Mouse (Mus musculus) ES-Bruce4 (cell line): Measurements from ENCODE around the gene Gm29423. TPM values are rescaled to one million over a fixed set of nuclear protein-coding genes. Genes with fewer than 3 reads are reported as not detected.
"Not testable (repeated sequence)": the region's sequence is repeated elsewhere in the genome, so short reads cannot be mapped to it uniquely, and the experiment has no call there.

Experiments
- H3K27ac ChIP-seq: 2 replicates; pipeline ENCODE4 v1.5.1; 2012; ENCODE audit warnings: low read length, inconsistent platforms; ENCODE audit not compliant: insufficient read depth
- H3K27me3 ChIP-seq: 2 replicates; pipeline ENCODE4 v1.6.1; 2012; ENCODE audit warnings: mild to moderate bottlenecking, low read length, inconsistent platforms; ENCODE audit not compliant: control insufficient read depth, poor library complexity, insufficient read depth, severe bottlenecking
- H3K36me3 ChIP-seq: 2 replicates; pipeline ENCODE4 v1.6.1; 2012; ENCODE audit warnings: inconsistent platforms, mild to moderate bottlenecking, low read length, moderate library complexity; ENCODE audit not compliant: control insufficient read depth, poor library complexity, insufficient read depth, severe bottlenecking
- H3K4me1 ChIP-seq: one replicate; pipeline ENCODE4 v1.8.1; 2011; ENCODE audit warnings: low read length; ENCODE audit not compliant: control insufficient read depth, insufficient read depth
- H3K4me3 ChIP-seq: 2 replicates; pipeline ENCODE4 v1.5.1; 2011; ENCODE audit warnings: low read depth, mild to moderate bottlenecking, low read length
- H3K9ac ChIP-seq: 2 replicates; pipeline ENCODE4 v1.6.1; 2012; ENCODE audit warnings: low read depth, mild to moderate bottlenecking, inconsistent platforms; ENCODE audit not compliant: poor library complexity, severe bottlenecking
- H3K9me3 ChIP-seq: replicated peaks from 2 replicates; pipeline ENCODE4 v1.6.1; 2012; ENCODE audit warnings: mild to moderate bottlenecking, low read length, inconsistent platforms; ENCODE audit not compliant: control insufficient read depth, poor library complexity, insufficient read depth, severe bottlenecking
- polyA plus RNA-seq: library from polyadenylated mRNA; stranded (reverse); fragments of >200 nt; gene quantifications from 2 replicates; pipeline ENCODE4 v1.2.4, GENCODE M21; 2011; ENCODE audit warnings: low read depth; ENCODE audit not compliant: missing spikeins, insufficient read depth, insufficient read length

Gm29423 gene
- not detected in 2 replicates for polyA plus RNA-seq

DNA sequence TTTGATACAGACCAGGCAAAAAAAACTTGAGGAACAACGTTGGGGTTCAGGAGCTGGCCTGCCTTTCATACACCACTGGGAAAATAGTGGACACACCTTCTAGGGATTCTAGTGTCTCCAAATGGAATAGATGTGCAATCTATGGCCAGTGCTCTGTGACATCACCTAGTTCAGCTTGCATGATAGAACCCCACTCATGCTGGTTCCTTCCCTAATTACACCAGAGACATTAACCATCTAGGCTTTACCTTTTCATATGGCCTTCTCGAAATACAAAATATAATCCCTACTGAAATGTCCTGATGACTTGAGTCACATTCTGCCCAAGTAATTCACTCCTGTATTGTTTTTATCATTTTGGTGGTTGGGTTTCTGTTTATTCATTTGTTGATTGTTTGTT lies at the start of gene Gm29423, which contains the start of gene Gm29644:
Gm29423 (minus strand) TSS at position 101 of the 400 bp plus-strand sequence.
Gm29644 (minus strand) TSS at position 157 of the 400 bp plus-strand sequence.
- H3K36me3 ChIP-seq = not testable (repeated sequence)

DNA sequence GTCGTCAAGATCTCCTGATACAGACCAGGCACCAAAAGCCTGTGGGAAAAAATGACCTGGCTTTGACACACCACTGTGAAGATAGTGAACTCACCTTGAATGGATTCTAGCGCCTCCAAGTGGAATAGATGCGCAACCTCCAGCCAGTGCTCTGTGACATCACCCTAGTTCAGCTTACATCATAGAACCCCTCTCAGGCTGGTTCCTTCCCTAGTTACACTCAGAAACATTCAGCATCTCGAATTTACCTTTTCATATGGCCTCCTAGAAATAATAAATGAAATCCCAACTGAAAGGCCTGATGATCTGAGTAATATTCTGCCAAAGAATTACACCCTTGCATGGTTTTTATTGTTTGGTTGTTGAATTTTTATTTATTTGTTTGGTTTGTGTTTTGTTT lies 29.5 kb downstream of the Gm29423 start, which contains the start of gene Gm21118:
Gm21118 (minus strand) TSS at position 101 of the 400 bp plus-strand sequence.
- not testable (repeated sequence) for H3K36me3 ChIP-seq, H3K9ac ChIP-seq, H3K27me3 ChIP-seq, H3K4me1 ChIP-seq, H3K27ac ChIP-seq, H3K9me3 ChIP-seq, H3K4me3 ChIP-seq

More for the DNA sequence above, at the start of gene Gm29423, which contains the start of gene Gm29644:
- H3K27me3 ChIP-seq, H3K9me3 ChIP-seq, H3K27ac ChIP-seq, H3K9ac ChIP-seq, H3K4me1 ChIP-seq, H3K4me3 ChIP-seq: not testable (repeated sequence)

Other genes with a start within 250 kb of the Gm29423 start
- gene Gm21118, start 29.6 kb downstream of the Gm29423 start, polyA plus RNA-seq = not detected in 2 replicates
- not detected in 2 replicates for gene Gm29644, start 56 bp upstream of the Gm29423 start, polyA plus RNA-seq
- gene Gm20888, start 138.6 kb upstream of the Gm29423 start, polyA plus RNA-seq = not detected in 2 replicates